Mouse (Mus musculus) 3T3-L1 (cell line): ENCODE measurements around the gene Mb.

Experiments
- DNase-seq: peaks from one replicate; pipeline ENCODE4 v3.0.0-alpha.2; 2015; ENCODE audit warnings: low read depth, low spot score

The Mb gene

GRCm38 (mm10) chr15:77027675-77028074 lies 22.8 kb downstream of the Mb start:
- DNase-seq = peak; percentile 31

- no peak for DNase-seq
These were observed 23.4 kb downstream of the Mb start for GRCm38 (mm10) chr15:77027117-77027516.

GRCm38 (mm10) chr15:77025884-77026583 lies 24.4 kb downstream of the Mb start:
- DNase-seq = no peak

GRCm38 (mm10) chr15:77022401-77022957 lies 28.0 kb downstream of the Mb start:
- no peak for DNase-seq

GRCm38 (mm10) chr15:77021851-77022250 lies 28.6 kb downstream of the Mb start:
- DNase-seq = no peak

GRCm38 (mm10) chr15:77021056-77021455 lies 29.4 kb downstream of the Mb start:
- DNase-seq = no peak

GRCm38 (mm10) chr15:77020136-77020535 lies 30.3 kb downstream of the Mb start:
- no peak for DNase-seq

- no peak for DNase-seq
These were observed 30.9 kb downstream of the Mb start for GRCm38 (mm10) chr15:77019533-77019932.

GRCm38 (mm10) chr15:77018740-77019340 lies 31.6 kb downstream of the Mb start:
- peak; percentile 43 for DNase-seq

GRCm38 (mm10) chr15:77017897-77018296 lies 32.6 kb downstream of the Mb start:
- no peak for DNase-seq

GRCm38 (mm10) chr15:77016509-77016908 lies 34.0 kb downstream of the Mb start:
- DNase-seq = no peak

- no peak for DNase-seq
These were observed 35.5 kb downstream of the Mb start for GRCm38 (mm10) chr15:77014985-77015384.

GRCm38 (mm10) chr15:77014431-77014830 lies 36.0 kb downstream of the Mb start:
- DNase-seq = no peak

- DNase-seq = peak; percentile 53
These were observed 36.7 kb downstream of the Mb start for GRCm38 (mm10) chr15:77013753-77014241.

GRCm38 (mm10) chr15:77008851-77009250 lies 41.6 kb downstream of the Mb start:
- no peak for DNase-seq

GRCm38 (mm10) chr15:77003868-77004215 lies 46.6 kb downstream of the Mb start:
- peak; percentile 67 for DNase-seq

GRCm38 (mm10) chr15:77003173-77003867 lies 47.1 kb downstream of the Mb start:
- DNase-seq = no peak

GRCm38 (mm10) chr15:76998878-76999588 lies 51.4 kb downstream of the Mb start:
- DNase-seq = no peak

GRCm38 (mm10) chr15:76998048-76998447 lies 52.4 kb downstream of the Mb start:
- no peak for DNase-seq

- DNase-seq = no peak
These were observed 56.1 kb downstream of the Mb start for GRCm38 (mm10) chr15:76994413-76994812.

- DNase-seq = no peak
These were observed 62.9 kb downstream of the Mb start for GRCm38 (mm10) chr15:76987542-76988094.
